Mouse (Mus musculus) thymus, adult 2 months (tissue): Measurements from ENCODE around the gene Syt15.

Experiments
- CTCF ChIP-seq: fragments of 200-500 bp; IDR thresholded peaks from 2 replicates; pipeline ENCODE4 v1.5.1; 2012; ENCODE audit warnings: mild to moderate bottlenecking, control low read depth, low read length, moderate library complexity, borderline replicate concordance; ENCODE audit not compliant: control insufficient read depth, poor library complexity, insufficient read depth; ENCODE audit errors: extremely low read depth
- POLR2A ChIP-seq: fragments of 200-500 bp; IDR thresholded peaks from 2 replicates; pipeline ENCODE4 v1.6.1; 2012; ENCODE audit warnings: mild to moderate bottlenecking, low read length, control low read depth, moderate library complexity; ENCODE audit not compliant: control insufficient read depth, poor library complexity, insufficient read depth; ENCODE audit errors: extremely low read depth

DNA sequence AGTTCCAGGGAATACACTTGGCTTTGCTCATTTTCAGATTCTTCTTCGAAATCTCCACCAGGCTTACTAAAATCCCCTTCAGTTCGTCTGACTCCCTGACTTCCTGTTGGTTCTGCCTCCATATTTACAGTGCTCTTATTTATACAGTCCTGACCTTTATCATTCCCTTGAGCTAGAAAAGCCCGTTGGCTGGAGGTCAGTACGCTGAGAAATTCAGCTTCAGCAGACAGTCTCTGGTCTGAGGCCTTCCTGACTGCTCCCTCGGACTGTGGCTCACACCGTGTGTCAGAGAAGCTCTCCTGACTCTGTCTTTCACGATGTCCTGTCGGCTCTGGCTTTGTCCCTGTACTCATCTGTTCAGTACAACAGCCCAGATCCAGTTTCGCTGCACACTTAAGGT lies 48.7 kb downstream of the Syt15 start:
- TF ChIP-seq CTCF (no peak), POLR2A (no peak)
